ENCODE assay signal across 19 mouse cellular contexts in genomic region chr10:17548629-17549580, GRCm38 (mm10).
A peak's percentile ranks its signal among the peaks of the same experiment; 100 is the strongest.
DNase-seq lines count a peak whose midpoint lies in the region; ATAC-seq and TF ChIP-seq lines count a peak whose summit lies in the region.
"Had no signal": no experiment of that assay in that cellular context is flagged by ENCODE, and none has a peak within 500 bp of the region (broad histone marks: within the 10 kb centered on the region; RNA-seq: fewer than 3 reads in every experiment).

No protein-coding gene starts in this region.

- H3K27ac ChIP-seq in kidney, embryonic 15.5 days: peak overlapping the region; percentile 73
- no peak overlapping the region for H3K27ac ChIP-seq in gastrocnemius, adult 2 months
- H3K27ac ChIP-seq: embryonic facial prominence, embryonic 12.5 days; hindbrain, postnatal 0 days; liver, embryonic 12.5 days; lung, embryonic 15.5 days; neural tube, embryonic 13.5 days had no signal

- ATAC-seq in kidney, embryonic 15.5 days (replicated peaks; ENCODE audit: low FRiP score): peak; percentile 77
- ATAC-seq: forebrain, embryonic 16.5 days; hindbrain, postnatal 0 days had no signal

- intact Hi-C loops in gastrocnemius, adult 2 months (cut with DNase I): no loop called here

- no peak for TF ChIP-seq CTCF in gastrocnemius, adult 2 months (IDR thresholded peaks at IDR 0.05)

- H3K9ac ChIP-seq in kidney, embryonic 15.5 days: no peak overlapping the region
- H3K9ac ChIP-seq: embryonic facial prominence, embryonic 12.5 days; liver, embryonic 12.5 days; lung, embryonic 15.5 days; neural tube, embryonic 13.5 days had no signal

- no peaks in the 10 kb centered on the region for H3K27me3 ChIP-seq in kidney, embryonic 15.5 days
- H3K27me3 ChIP-seq: embryonic facial prominence, embryonic 12.5 days; liver, embryonic 12.5 days; lung, embryonic 15.5 days; neural tube, embryonic 13.5 days had no signal

- DNase-seq in 3134 (ENCODE audit: extremely low read depth, insufficient read length, low spot score) (peak; percentile 62), 3T3-L1 (ENCODE audit: low read depth, low spot score) (peak; percentile 39), NIH3T3 (ENCODE audit: low read depth) (peak; percentile 27)
- DNase-seq in adrenal gland, postnatal 25 days: no peak
- no peak for DNase-seq in right cerebral cortex, adult 18-20 months
- DNase-seq in gastrocnemius, adult 2 months: no peak
- DNase-seq: adrenal gland, adult 2 months; cerebellum, adult 18-20 months; heart, adult 18-20 months; left cerebral cortex, postnatal 4 days; right cerebral cortex, postnatal 14 days; thymus, postnatal 25 days had no signal

- H3K4me1 ChIP-seq in kidney, embryonic 15.5 days: peaks cover 21% of the 10 kb centered on the region
- H3K4me1 ChIP-seq: embryonic facial prominence, embryonic 12.5 days; neural tube, embryonic 13.5 days had no signal

- no peak overlapping the region for H3K4me3 ChIP-seq in kidney, embryonic 15.5 days (replicated peaks)
- H3K4me3 ChIP-seq in gastrocnemius, adult 2 months: no peak overlapping the region
- H3K4me3 ChIP-seq: embryonic facial prominence, embryonic 12.5 days; liver, embryonic 12.5 days; lung, embryonic 15.5 days; neural tube, embryonic 13.5 days had no signal

- 70% methylated on average over 14 of the region's 14 CpGs for WGBS in kidney, embryonic 15.5 days

- H3K4me2 ChIP-seq in kidney, embryonic 15.5 days: peak overlapping the region; percentile 14; the same call in 1 of the 2 replicates
- H3K4me2 ChIP-seq: embryonic facial prominence, embryonic 12.5 days; liver, embryonic 12.5 days; lung, embryonic 15.5 days; neural tube, embryonic 13.5 days had no signal

- H3K36me3 ChIP-seq in kidney, embryonic 15.5 days: no peaks in the 10 kb centered on the region
- H3K36me3 ChIP-seq: embryonic facial prominence, embryonic 12.5 days; liver, embryonic 12.5 days; lung, embryonic 15.5 days; neural tube, embryonic 13.5 days had no signal

- H3K9me3 ChIP-seq in kidney, embryonic 15.5 days (replicated peaks): no peaks in the 10 kb centered on the region
- H3K9me3 ChIP-seq: embryonic facial prominence, embryonic 12.5 days; liver, embryonic 12.5 days; lung, embryonic 15.5 days; neural tube, embryonic 13.5 days had no signal

Comparison
In these comparisons a context has a peak if more than half of its experiments do, and no peak if none do; other contexts are left out.
1. DNase-seq: peak in 3134 (single experiment), 3T3-L1 (single experiment) and NIH3T3 (single experiment); none in adrenal gland, postnatal 25 days (single experiment), right cerebral cortex, adult 18-20 months (single experiment) and gastrocnemius, adult 2 months (single experiment).